Mouse (Mus musculus) regulatory T cell (primary cell): ENCODE measurements around the gene Hemk1.

Source experiments
- in situ Hi-C: fragments of 300-600 bp; cut with MboI, MseI; formaldehyde crosslinking; loops from one replicate; pipeline ENCODE4 v1.15.1; 2025; ENCODE audit warnings: high pct_unique_total_duplicates

Hemk1 gene

DNA sequence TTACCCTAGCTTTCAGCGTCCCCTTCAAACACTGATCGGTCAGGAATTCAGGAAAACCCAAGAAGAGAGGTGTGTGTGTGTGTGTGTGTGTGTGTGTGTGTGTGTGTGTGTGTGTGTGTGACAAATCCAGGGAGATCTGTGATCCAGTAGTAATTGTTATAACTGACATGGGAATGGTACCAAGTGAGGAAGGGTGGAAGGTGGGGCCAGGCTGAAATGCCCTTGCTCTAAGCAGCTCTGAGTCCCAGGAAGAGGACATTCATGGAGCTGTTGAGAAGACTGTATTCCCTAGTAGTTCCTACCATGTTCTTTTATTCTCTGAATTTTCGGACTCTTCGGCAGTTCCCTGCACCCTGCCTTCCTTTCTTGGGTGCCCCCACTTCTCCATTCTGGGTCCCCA, 40.5 kb downstream of the Hemk1 start:
- in situ Hi-C loops = loop anchor here (5.0 to 25.0 kb wide), 2 partner anchors 35 to 1135 kb away; partner anchors contain the start of genes Glyctk and Wdr82

- in situ Hi-C loops = loop anchor here (5.0 to 25.0 kb wide), 2 partner anchors 35 to 1135 kb away; partner anchors contain the start of genes Glyctk and Wdr82
Measured at GRCm38 (mm10) chr9:107297059-107297458, 41.1 kb downstream of the Hemk1 start.

DNA sequence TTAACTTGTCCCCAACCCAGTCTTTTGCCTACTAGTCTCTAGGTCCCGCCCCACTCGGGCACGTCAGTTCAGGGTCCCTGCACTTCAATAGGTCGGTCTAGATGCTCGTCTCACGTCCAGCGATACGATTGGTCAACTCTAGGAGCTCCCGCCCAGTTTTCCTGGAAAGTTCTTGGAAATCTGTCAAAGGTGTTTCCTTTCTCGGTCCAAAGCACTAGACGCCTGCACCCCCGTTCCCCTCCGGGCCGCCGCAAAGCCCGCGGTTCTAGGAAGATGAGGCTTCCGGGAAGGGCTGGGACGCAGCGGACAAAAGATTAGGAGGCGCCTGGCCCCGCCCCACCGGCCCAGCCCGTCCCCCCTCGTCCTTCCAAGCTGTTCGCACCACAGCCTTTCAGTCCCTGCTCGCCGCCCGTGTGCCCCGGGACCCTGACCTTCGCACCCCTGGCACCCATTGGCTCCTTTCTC, 41.6 kb downstream of the Hemk1 start:
- in situ Hi-C loops = loop anchor here (5.0 to 25.0 kb wide), 2 partner anchors 36 to 1134 kb away; partner anchors contain the start of genes Glyctk and Wdr82

- in situ Hi-C loops = loop anchor here (5.0 to 25.0 kb wide), 2 partner anchors 36 to 1134 kb away; partner anchors contain the start of genes Glyctk and Wdr82
Measured at GRCm38 (mm10) chr9:107296041-107296440, 42.1 kb downstream of the Hemk1 start.

- in situ Hi-C loops = loop anchor here (5.0 to 25.0 kb wide), 2 partner anchors 36 to 1134 kb away; partner anchors contain the start of genes Glyctk and Wdr82
Measured at GRCm38 (mm10) chr9:107296016-107296040, 42.3 kb downstream of the Hemk1 start, which contains the start of gene Cish. Gene Cish, plus strand, starts transcription at chr9:107296026.

- in situ Hi-C loops = loop anchor here (5.0 to 25.0 kb wide), 2 partner anchors 37 to 1133 kb away; partner anchors contain the start of genes Glyctk and Wdr82
Measured at GRCm38 (mm10) chr9:107295616-107296015, 42.5 kb downstream of the Hemk1 start.

GRCm38 (mm10) chr9:107294249-107294648, 43.9 kb downstream of the Hemk1 start:
- in situ Hi-C loops = loop anchor here (5.0 to 25.0 kb wide), 2 partner anchors 47 to 1132 kb away; partner anchors contain the start of genes Glyctk and Wdr82

DNA sequence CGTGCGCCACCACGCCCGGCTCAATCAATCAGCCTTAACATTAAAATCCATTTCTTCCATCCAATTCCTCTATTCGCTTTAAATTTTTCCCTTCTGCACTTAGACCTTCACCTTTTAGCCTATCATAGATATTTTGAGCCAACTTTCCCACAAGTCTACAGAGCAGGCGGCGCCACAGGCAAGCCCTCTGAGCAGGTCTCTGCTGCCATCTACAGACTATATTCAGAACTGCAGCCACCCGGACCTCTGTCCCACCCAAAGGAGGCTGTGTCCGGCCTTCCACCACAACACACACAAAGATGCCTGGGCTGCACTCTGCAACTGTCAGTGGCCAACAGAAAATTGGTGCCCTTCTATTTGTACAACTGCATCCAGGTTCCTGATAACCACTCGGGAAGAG, 47.3 kb downstream of the Hemk1 start:
- in situ Hi-C loops = loop anchor here (5.0 to 25.0 kb wide), 2 partner anchors 44 to 1129 kb away; partner anchors contain the start of genes Glyctk and Wdr82

DNA sequence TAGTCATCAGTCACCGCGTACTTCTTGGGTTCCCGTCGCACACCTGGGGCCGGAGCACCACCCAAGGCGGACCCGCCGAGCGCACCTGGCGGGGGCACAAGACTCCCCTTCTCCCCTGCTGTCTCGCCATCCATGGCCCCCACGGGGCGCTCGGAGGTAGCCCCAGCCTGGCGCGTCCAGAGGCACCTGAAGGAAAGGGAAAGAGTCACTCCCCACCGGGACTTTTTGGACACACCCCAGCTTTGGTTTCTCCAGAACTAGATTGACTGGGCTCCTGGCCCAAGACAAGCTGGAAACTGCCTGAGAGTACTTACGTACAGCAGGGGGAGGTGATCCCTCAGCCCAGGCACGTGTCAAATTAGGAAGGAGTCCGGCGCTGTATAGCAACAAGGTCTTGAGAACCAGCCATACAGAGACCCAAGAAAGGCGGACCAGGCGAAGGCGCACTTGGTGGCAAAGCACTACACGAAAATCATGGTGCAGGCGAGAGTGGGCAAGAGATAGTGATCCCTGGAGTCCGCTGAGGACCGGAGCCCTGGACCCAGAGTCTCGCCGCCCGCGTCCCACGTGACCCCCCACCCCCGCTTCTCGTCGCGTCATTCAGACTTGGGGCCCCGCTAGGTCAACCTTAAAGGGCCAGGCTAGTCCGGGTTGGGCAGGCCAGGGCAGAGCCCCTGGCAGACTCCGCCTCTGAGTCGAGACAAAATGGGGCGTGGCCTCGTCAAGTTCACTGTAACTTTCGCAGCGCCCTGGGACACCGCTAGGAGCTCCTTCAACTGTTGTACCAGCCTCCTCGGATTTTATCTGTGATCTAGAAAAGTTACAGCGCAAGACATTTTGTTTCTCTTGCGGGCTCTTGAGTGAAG, 48.7 kb downstream of the Hemk1 start, which contains the start of gene Mapkapk3:
Gene Mapkapk3, minus strand, starts transcription at position 667 of the 866 bp plus-strand sequence.
- in situ Hi-C loops = loop anchor here (5.0 to 25.0 kb wide), 2 partner anchors 42 to 1127 kb away; partner anchors contain the start of genes Glyctk and Wdr82

DNA sequence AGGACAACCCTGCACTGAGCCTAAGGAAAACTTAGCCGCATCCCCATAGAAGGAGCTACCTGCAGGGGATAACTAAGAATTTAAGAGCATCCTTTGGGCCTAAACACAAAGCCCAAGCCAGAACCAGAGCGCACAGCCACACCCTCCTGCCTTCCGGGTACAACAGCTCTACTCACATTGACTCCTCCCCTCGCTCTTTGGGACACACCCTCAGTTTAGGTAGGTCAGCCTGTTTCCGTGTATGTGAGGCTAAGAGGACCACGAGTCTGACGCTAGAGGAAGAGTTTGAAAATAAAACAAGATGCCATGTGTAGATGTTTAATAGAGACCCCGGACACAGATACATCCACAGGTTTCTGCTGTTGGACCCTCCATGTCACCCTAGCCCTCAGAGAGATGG, 49.4 kb downstream of the Hemk1 start:
- in situ Hi-C loops = loop anchor here (25.0 kb wide), 1 partner anchor 1126 kb away; the partner anchor contains the start of genes Glyctk and Wdr82

DNA sequence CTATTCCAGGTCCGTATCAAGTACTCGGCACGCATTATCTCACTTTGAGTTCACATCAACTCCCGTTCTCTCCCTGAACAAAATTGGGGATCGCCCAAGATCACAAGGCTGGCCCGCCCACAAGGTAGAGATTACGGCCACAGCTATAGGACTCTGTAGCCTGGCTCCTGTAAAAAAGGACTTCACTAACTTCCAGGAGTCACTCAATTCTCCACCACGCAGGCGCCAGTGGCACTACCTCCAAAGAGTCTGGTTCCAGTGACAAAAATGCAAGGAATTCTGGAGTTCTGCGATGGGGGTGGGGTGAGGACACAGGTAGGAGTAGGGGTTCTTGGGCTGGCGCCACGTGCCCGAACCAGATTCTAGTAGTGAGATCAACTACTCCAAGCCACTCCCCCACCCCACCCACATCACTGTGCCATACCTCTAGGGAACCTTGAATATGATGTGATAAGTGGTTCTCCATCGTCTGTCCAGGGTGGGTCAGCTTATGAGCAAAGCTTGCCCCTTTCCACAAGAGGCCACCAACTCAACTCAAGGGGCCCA, 50.0 kb downstream of the Hemk1 start:
- in situ Hi-C loops = loop anchor here (25.0 kb wide), 1 partner anchor 1126 kb away; the partner anchor contains the start of genes Glyctk and Wdr82

GRCm38 (mm10) chr9:107287294-107287693, 50.9 kb downstream of the Hemk1 start:
- in situ Hi-C loops = loop anchor here (25.0 kb wide), 1 partner anchor 1125 kb away; the partner anchor contains the start of genes Glyctk and Wdr82

GRCm38 (mm10) chr9:107285009-107285408, 53.1 kb downstream of the Hemk1 start:
- in situ Hi-C loops = loop anchor here (25.0 kb wide), 1 partner anchor 1123 kb away; the partner anchor contains the start of genes Glyctk and Wdr82

DNA sequence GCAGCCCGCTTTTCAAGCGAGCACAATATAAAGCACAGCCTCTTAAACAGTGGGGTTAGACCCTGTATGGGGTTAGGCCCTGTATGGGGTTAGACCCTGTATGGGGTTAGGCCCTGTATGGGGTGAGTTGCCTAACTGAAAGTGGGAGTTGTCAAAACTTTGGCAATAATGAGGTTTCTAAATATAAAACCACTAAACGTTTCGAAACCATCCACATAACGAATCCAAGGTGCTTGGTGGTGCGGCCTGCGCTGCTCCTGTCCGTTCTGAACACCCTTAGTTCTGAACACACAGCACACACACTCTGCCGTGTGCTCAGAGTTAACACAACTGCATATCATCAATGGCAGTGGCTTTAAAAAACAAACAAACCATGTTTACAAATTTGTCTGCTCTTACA, 55.2 kb downstream of the Hemk1 start:
- in situ Hi-C loops = loop anchor here (25.0 kb wide), 1 partner anchor 1121 kb away; the partner anchor contains the start of genes Glyctk and Wdr82

- in situ Hi-C loops = loop anchor here (25.0 kb wide), 1 partner anchor 1119 kb away; the partner anchor contains the start of genes Glyctk and Wdr82
Measured at GRCm38 (mm10) chr9:107281241-107281987, 56.7 kb downstream of the Hemk1 start.

DNA sequence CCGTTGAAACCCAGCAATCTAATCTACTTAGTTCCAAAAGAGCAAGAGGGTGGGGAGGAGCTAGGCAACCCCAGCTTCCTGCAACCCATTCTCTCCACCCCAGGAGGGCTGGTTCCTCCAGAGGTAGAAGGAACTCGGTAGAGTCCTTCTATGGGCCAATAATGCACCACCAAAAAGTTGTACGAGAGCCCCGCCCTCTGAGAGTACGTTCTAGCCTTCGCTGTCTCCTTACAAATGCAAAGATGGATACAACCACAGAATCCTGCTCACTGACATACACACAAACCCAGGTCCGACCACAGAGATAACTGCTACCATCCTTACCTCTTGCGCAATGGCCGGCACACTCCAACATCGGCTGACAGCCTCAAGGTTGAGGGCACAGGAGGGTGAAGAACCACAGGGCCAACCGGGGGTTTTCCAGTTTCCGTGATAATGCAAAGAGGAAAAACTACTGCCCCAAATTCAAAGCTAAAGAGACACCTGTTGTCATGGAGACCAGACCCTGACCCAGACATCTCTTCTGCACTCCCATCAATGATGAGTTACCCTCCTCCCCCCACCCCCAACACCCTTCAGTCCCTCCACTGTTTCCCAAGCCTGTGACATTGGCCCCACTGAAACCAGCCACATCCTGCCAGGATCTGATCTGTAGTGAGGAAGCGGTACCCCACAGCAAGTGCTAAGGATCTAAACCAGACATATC, 57.7 kb downstream of the Hemk1 start:
- in situ Hi-C loops = loop anchor here (25.0 kb wide), 1 partner anchor 1118 kb away; the partner anchor contains the start of genes Glyctk and Wdr82

DNA sequence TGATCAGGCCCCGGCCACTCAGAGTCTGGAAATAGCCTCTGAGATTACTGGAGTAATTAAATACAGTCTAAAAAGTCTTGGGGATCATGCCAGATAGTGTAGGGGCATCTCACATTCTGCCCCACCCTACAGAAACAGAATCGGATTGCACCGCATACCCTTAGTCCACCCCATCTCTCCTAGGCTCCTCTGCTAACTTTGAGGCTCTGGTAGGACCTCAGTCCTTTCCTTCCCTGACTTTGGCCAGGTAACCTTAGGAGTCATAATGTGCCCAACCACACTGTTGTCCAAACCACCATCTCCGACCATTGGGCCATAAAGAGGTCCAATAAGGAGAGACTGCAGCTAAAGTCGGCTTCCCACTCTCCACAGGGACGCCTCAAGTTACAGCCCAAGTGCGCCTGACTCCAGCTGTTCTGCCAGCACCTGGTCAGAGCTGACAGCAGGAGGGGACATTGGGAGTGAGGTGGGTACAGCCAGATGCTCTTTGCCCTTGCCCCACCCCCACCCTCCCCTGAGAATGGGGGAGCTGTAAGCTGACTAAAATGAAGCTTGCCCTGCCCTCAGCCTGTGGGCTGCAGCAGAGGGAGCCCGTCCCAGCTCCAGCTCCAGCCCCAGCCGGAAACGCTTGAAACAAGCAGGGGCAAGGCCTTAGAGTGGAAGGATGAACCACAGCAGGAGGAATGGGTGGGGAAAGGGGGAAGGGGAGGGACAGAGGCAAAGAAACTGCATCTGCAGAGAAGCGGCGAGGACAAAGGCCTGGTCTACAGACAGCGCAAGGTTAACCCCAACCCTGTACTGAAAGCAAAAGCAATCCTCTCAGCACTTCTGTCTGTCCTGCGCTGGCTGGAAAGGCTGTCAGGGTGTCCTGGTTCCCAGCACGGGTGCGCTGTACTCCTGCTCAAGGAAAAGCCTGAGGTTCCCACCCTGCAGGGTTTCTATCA, 58.5 kb downstream of the Hemk1 start:
- in situ Hi-C loops = loop anchor here (10.0 to 25.0 kb wide), 2 partner anchors 395 to 1117 kb away; partner anchors contain the start of genes Glyctk, Rbm15b and Wdr82

DNA sequence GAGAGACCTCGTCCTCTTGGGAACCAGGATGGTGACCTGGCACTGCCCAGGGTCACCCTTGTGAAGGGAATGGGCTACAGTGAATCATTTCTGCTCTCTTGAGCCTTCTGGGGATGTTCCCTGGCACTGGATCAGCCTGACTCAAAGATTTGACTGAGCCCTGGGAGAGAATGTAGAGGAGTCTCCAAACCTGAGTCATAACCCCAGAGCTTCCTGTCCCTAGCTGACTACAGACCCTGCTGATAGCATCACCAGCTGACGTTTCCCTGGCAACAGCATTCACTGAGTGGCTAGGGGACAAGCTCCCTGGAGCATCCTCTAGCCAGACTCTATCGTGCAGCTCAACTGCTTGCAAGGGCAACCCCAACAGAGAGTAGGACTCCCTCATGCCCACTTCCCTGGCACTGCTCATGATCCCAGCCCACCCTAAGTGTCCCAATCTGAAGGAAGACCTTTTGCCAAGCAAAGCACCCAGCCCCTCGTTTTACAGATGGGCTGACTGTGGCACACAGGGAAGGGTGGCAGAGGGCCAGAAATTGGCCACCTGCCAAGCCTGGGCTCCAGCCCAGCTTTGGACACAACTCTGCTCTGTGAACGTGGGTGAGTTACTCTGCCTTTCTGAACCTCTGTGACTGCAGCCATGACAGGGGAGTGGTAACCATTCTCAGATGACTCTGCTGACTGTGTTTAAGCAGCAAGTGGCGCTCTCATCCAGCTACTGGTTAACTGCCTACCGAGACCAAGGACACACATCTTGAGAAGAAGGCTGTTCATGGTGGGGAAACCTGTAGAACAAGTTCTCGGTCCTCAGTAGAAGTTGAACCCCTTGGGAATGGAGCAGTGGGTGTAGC, 59.4 kb downstream of the Hemk1 start:
- in situ Hi-C loops = loop anchor here (10.0 to 25.0 kb wide), 2 partner anchors 394 to 1116 kb away; partner anchors contain the start of genes Glyctk, Rbm15b and Wdr82
